ENCODE assay signal across 45 mouse cellular contexts in the genomic region with DNA sequence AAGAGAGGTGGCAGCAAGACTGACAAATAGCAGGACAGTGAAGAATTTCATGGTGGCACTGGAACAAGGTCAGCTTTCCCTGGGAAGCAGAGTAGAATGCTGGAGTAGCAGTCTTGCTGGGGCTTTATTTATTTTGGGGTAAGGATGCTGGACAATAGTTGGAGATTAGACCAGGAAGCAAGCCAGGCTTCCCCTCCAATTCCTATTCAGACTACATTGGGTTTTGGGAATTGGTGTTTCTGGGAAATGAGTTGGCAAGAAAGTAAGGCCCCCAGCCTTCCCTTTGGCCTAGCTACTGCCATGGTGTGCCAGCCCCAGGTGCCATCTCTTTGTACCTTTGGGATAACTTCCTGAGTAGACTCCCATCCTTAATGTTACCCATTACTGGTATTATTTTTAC. TPM values are rescaled to one million over a fixed set of nuclear protein-coding genes. Genes with fewer than 3 reads are reported as not detected.
"Had no signal": no experiment of that assay in that cellular context is flagged by ENCODE, and none has a peak within 500 bp of the region (broad histone marks: within the 10 kb centered on the region; RNA-seq: fewer than 3 reads in every experiment).

A gene (minus strand): TSS at position 101 of the 400 bp plus-strand sequence.

- H3K4me3 ChIP-seq: limb, embryonic 12.5 days; limb, embryonic 13.5 days; limb, embryonic 15.5 days; liver, embryonic 12.5 days; liver, embryonic 13.5 days; liver, embryonic 15.5 days; lung, embryonic 15.5 days; megakaryocyte, embryonic 14.5 days; midbrain, embryonic 10.5 days; midbrain, embryonic 12.5 days; midbrain, embryonic 13.5 days; midbrain, embryonic 15.5 days; myocyte; neural tube, embryonic 12.5 days; neural tube, embryonic 13.5 days had no signal

- ATAC-seq: liver, embryonic 12.5 days; liver, postnatal 0 days; lung, postnatal 0 days; midbrain, embryonic 13.5 days; midbrain, embryonic 15.5 days; midbrain, embryonic 16.5 days had no signal

- H3K4me1 ChIP-seq: limb, embryonic 12.5 days; limb, embryonic 13.5 days; limb, embryonic 15.5 days; liver, embryonic 12.5 days; liver, embryonic 13.5 days; liver, embryonic 15.5 days; lung, embryonic 15.5 days; megakaryocyte, embryonic 14.5 days; midbrain, embryonic 10.5 days; midbrain, embryonic 12.5 days; midbrain, embryonic 13.5 days; midbrain, embryonic 15.5 days; neural tube, embryonic 12.5 days; neural tube, embryonic 13.5 days had no signal

- H3K36me3 ChIP-seq: limb, embryonic 12.5 days; limb, embryonic 13.5 days; limb, embryonic 15.5 days; liver, embryonic 12.5 days; liver, embryonic 13.5 days; liver, embryonic 15.5 days; lung, embryonic 15.5 days; midbrain, embryonic 10.5 days; midbrain, embryonic 12.5 days; midbrain, embryonic 13.5 days; midbrain, embryonic 15.5 days; neural tube, embryonic 12.5 days; neural tube, embryonic 13.5 days had no signal

- H3K27me3 ChIP-seq: limb, embryonic 12.5 days; limb, embryonic 13.5 days; limb, embryonic 15.5 days; liver, embryonic 12.5 days; liver, embryonic 13.5 days; liver, embryonic 15.5 days; lung, embryonic 15.5 days; midbrain, embryonic 12.5 days; midbrain, embryonic 13.5 days; midbrain, embryonic 15.5 days; neural tube, embryonic 12.5 days; neural tube, embryonic 13.5 days had no signal

- H3K27ac ChIP-seq: limb, embryonic 12.5 days; limb, embryonic 13.5 days; limb, embryonic 15.5 days; liver, embryonic 12.5 days; liver, embryonic 13.5 days; liver, embryonic 14.5 days; liver, embryonic 15.5 days; lung, embryonic 15.5 days; macrophage; midbrain, embryonic 10.5 days; midbrain, embryonic 12.5 days; midbrain, embryonic 13.5 days; midbrain, embryonic 15.5 days; neural tube, embryonic 12.5 days; neural tube, embryonic 13.5 days had no signal

- DNase-seq: left cerebral cortex, postnatal 4 days; liver; liver, embryonic 13.5 days; liver, postnatal 0 days; lung, adult 18-20 months; lung, adult 2 months; lung, embryonic 14.5 days; lung, postnatal 10 days; lung, postnatal 14 days; lung, postnatal 36 days; lung, postnatal 4 days; midbrain, embryonic 14.5 days had no signal

- H3K9me3 ChIP-seq: limb, embryonic 12.5 days; limb, embryonic 13.5 days; limb, embryonic 15.5 days; liver, embryonic 12.5 days; liver, embryonic 13.5 days; liver, embryonic 15.5 days; lung, embryonic 15.5 days; megakaryocyte, embryonic 14.5 days; midbrain, embryonic 10.5 days; midbrain, embryonic 12.5 days; midbrain, embryonic 13.5 days; midbrain, embryonic 15.5 days; neural tube, embryonic 12.5 days; neural tube, embryonic 13.5 days had no signal

- H3K4me2 ChIP-seq: limb, embryonic 12.5 days; limb, embryonic 13.5 days; limb, embryonic 15.5 days; liver, embryonic 11.5 days; liver, embryonic 12.5 days; liver, embryonic 13.5 days; liver, embryonic 15.5 days; lung, embryonic 14.5 days; lung, embryonic 15.5 days; midbrain, embryonic 11.5 days; midbrain, embryonic 12.5 days; midbrain, embryonic 13.5 days; midbrain, embryonic 15.5 days; neural tube, embryonic 12.5 days; neural tube, embryonic 13.5 days had no signal

- H3K9ac ChIP-seq: limb, embryonic 12.5 days; limb, embryonic 13.5 days; limb, embryonic 15.5 days; liver, embryonic 12.5 days; liver, embryonic 13.5 days; liver, embryonic 14.5 days; liver, embryonic 15.5 days; liver, postnatal 0 days; lung, embryonic 14.5 days; lung, embryonic 15.5 days; midbrain, embryonic 12.5 days; midbrain, embryonic 13.5 days; midbrain, embryonic 15.5 days; neural tube, embryonic 12.5 days; neural tube, embryonic 13.5 days had no signal

RNA-seq across cellular contexts. Expression of the gene that starts here (rescaled TPM):
- total RNA-seq: left cerebral cortex, postnatal 10 days; left cerebral cortex, postnatal 25 days; left cerebral cortex, postnatal 36 days; left cerebral cortex, postnatal 4 days; liver, adult 2 months; megakaryocyte progenitor cell, adult 5-6 weeks; megakaryocyte, adult 5-6 weeks; megakaryocyte-erythroid progenitor cell, adult 5-6 weeks; midbrain, postnatal 0 days; monocyte, adult 5-6 weeks had no signal
- polyA plus RNA-seq: limb, embryonic 12.5 days; limb, embryonic 13.5 days; limb, embryonic 14.5 days; limb, embryonic 15.5 days; liver, adult 2 months; liver, embryonic 11.5 days; liver, embryonic 12.5 days; liver, embryonic 13.5 days; liver, embryonic 14.5 days; liver, embryonic 15.5 days; liver, embryonic 16.5 days; liver, postnatal 0 days; lung, adult 2 months; lung, embryonic 14.5 days; lung, embryonic 15.5 days; lung, embryonic 16.5 days; lung, postnatal 0 days; macrophage; midbrain, embryonic 10.5 days; midbrain, embryonic 11.5 days; midbrain, embryonic 12.5 days; midbrain, embryonic 13.5 days; midbrain, embryonic 14.5 days; midbrain, embryonic 15.5 days; midbrain, embryonic 16.5 days; midbrain, postnatal 0 days; myocyte; neural tube, embryonic 11.5 days; neural tube, embryonic 12.5 days; neural tube, embryonic 13.5 days had no signal
